Comparison of ENCODE assay signal across 28 mouse cellular contexts in genomic region chr12:102480481-102480880, GRCm38 (mm10).
"Had no signal": no experiment of that assay in that cellular context is flagged by ENCODE, and none has a peak within 500 bp of the region (broad histone marks: within the 10 kb centered on the region; RNA-seq: fewer than 3 reads in every experiment).

No protein-coding gene starts in this region.

- ATAC-seq: forebrain, embryonic 13.5 days; forebrain, embryonic 14.5 days; forebrain, embryonic 15.5 days; forebrain, embryonic 16.5 days; forebrain, postnatal 0 days had no signal

- H3K9ac ChIP-seq: embryonic facial prominence, embryonic 12.5 days; embryonic facial prominence, embryonic 13.5 days; embryonic facial prominence, embryonic 15.5 days; forebrain, embryonic 12.5 days; forebrain, embryonic 13.5 days; forebrain, embryonic 15.5 days; forebrain, postnatal 0 days had no signal

- H3K4me3 ChIP-seq: embryonic facial prominence, embryonic 10.5 days; embryonic facial prominence, embryonic 12.5 days; embryonic facial prominence, embryonic 13.5 days; embryonic facial prominence, embryonic 15.5 days; erythroblast, embryonic 14.5 days; forebrain, embryonic 10.5 days; forebrain, embryonic 12.5 days; forebrain, embryonic 13.5 days; forebrain, embryonic 15.5 days; gastrocnemius, adult 2 months; heart, adult 2 months had no signal

- H3K27ac ChIP-seq: embryonic facial prominence, embryonic 10.5 days; embryonic facial prominence, embryonic 12.5 days; embryonic facial prominence, embryonic 13.5 days; embryonic facial prominence, embryonic 15.5 days; forebrain, embryonic 10.5 days; forebrain, embryonic 12.5 days; forebrain, embryonic 13.5 days; forebrain, embryonic 15.5 days; gastrocnemius, adult 2 months; heart, adult 2 months had no signal

- H3K4me2 ChIP-seq: embryonic facial prominence, embryonic 12.5 days; embryonic facial prominence, embryonic 13.5 days; embryonic facial prominence, embryonic 15.5 days; forebrain, embryonic 12.5 days; forebrain, embryonic 13.5 days; forebrain, embryonic 15.5 days had no signal

- H3K9me3 ChIP-seq: embryonic facial prominence, embryonic 10.5 days; embryonic facial prominence, embryonic 12.5 days; embryonic facial prominence, embryonic 13.5 days; embryonic facial prominence, embryonic 15.5 days; forebrain, embryonic 10.5 days; forebrain, embryonic 12.5 days; forebrain, embryonic 13.5 days; forebrain, embryonic 15.5 days had no signal

- DNase-seq: cerebellum, adult 2 months; cerebellum, adult 8-10 months; cerebellum, adult 9-10 months; cerebellum, adult 9-11 months; cerebellum, postnatal 10 days; cerebellum, postnatal 14 days; cerebellum, postnatal 25 days; cerebellum, postnatal 36 days; embryo, embryonic 11 days; forebrain, postnatal 0 days; gastrocnemius, adult 2 months; gastrocnemius, postnatal 10 days; gastrocnemius, postnatal 14 days; gastrocnemius, postnatal 25 days; gastrocnemius, postnatal 36 days; heart, adult 18-20 months; heart, adult 2 months had no signal

- H3K27me3 ChIP-seq: embryonic facial prominence, embryonic 12.5 days; embryonic facial prominence, embryonic 13.5 days; embryonic facial prominence, embryonic 15.5 days; forebrain, embryonic 12.5 days; forebrain, embryonic 13.5 days; forebrain, embryonic 15.5 days had no signal

- H3K4me1 ChIP-seq: embryonic facial prominence, embryonic 10.5 days; embryonic facial prominence, embryonic 12.5 days; embryonic facial prominence, embryonic 13.5 days; embryonic facial prominence, embryonic 15.5 days; forebrain, embryonic 10.5 days; forebrain, embryonic 12.5 days; forebrain, embryonic 13.5 days; forebrain, embryonic 15.5 days had no signal
